Mouse (Mus musculus) cerebellum, adult 2 months (tissue): ENCODE results near the gene Fastk.

Experiments used
- CTCF ChIP-seq: fragments of 200-500 bp; IDR thresholded peaks from 2 replicates; pipeline ENCODE4 v1.5.1; 2011; ENCODE audit warnings: low read depth, mild to moderate bottlenecking, control low read depth, low read length, moderate library complexity, borderline replicate concordance; ENCODE audit not compliant: insufficient read depth
- POLR2A ChIP-seq: fragments of 200-500 bp; IDR thresholded peaks from 2 replicates; pipeline ENCODE4 v1.6.1; 2011; ENCODE audit warnings: low read length, control low read depth, borderline replicate concordance; ENCODE audit not compliant: insufficient read depth

GRCm38 (mm10) chr5:24425421-24426036, 19.6 kb downstream of the Fastk start:
- TF ChIP-seq POLR2A (no peak), CTCF (no peak)
